Mouse (Mus musculus): ENCODE results near the gene Hipk2. TPM values are rescaled to one million over a fixed set of nuclear protein-coding genes. Genes with fewer than 3 reads are reported as not detected.

Hipk2 gene
- polyA plus RNA-seq, 1 experiment from 2014 or later, result 46.9 TPM

GRCm38 (mm10) chr6:38840380-38840779 lies 35.6 kb downstream of the Hipk2 start:
- ATAC-seq, result no peak
- Histone ChIP-seq H3K9ac (replicated peaks) (no peak overlapping the region), H3K27me3 (no peaks in the 10 kb centered on the region), H3K9me3 (no peaks in the 10 kb centered on the region), H3K4me3 (replicated peaks) (no peak overlapping the region), H3K4me1 (replicated peaks) (peaks cover 43% of the 10 kb centered on the region), H3K4me2 (replicated peaks) (no peak overlapping the region), H3K36me3 (0 out of 2 replicates have a peak, but pooled peaks cover 2% of the 10 kb centered on the region), H3K27ac (no peak overlapping the region)
- 82% methylated on average over 2 of the region's 2 CpGs for WGBS

DNA sequence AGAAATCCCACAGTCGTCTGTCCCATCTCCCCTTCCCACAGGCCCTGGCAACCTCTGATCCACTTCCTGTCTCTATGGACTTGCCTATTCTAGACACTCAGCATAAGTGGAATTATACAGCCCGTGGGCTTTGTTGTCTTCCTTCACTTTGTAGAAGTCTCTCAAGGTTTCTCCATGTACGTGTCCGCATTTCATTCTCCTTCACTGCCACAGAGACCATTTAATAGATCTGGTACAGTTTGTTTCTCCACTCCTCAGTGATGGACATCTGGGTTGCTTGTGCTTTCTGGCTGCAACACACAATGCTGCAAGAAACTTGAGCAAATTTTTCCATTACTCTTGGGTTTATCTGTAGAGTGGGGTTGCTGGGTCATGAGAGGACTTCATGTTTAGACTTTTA lies 36.1 kb downstream of the Hipk2 start:
- Histone ChIP-seq H3K36me3 (0 out of 2 replicates have a peak, but pooled peaks cover 2% of the 10 kb centered on the region), H3K27ac (no peak overlapping the region), H3K4me3 (replicated peaks) (no peak overlapping the region), H3K4me1 (replicated peaks) (peaks cover 38% of the 10 kb centered on the region), H3K9me3 (no peaks in the 10 kb centered on the region), H3K4me2 (replicated peaks) (no peak overlapping the region), H3K9ac (replicated peaks) (no peak overlapping the region), H3K27me3 (no peaks in the 10 kb centered on the region)
- ATAC-seq, result no peak
- WGBS, result 56% methylated on average over 4 of the region's 4 CpGs

DNA sequence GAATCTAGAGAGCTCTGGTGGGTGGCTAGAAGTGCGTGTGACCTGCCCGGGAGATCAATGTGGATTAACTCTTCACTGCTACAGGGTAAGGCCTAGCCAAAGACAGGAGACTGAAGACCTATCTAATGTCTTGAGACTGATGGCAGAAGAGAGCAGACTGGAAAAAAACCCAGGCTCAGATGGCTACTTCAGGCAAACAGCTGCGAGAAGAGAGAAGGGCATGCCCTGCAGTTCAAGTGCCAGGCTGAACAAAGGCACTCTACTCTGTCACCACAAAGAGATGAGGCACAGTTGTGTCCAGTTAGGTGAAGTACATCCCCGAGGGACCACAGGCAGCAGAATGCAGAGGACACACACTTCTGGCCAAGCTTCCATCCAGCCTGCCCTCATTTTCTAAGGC lies 37.9 kb downstream of the Hipk2 start:
- no peak overlapping the region for H3K4me2 ChIP-seq (replicated peaks)
- H3K27me3 ChIP-seq, result no peaks in the 10 kb centered on the region
- no peak overlapping the region for H3K4me3 ChIP-seq (replicated peaks)
- H3K36me3 ChIP-seq, result 0 out of 2 replicates have a peak, but pooled peaks cover 2% of the 10 kb centered on the region
- H3K9ac ChIP-seq (replicated peaks), result no peak overlapping the region
- WGBS, result 68% methylated on average over 4 of the region's 4 CpGs
- no peaks in the 10 kb centered on the region for H3K9me3 ChIP-seq
- no peak for ATAC-seq
- peaks cover 42% of the 10 kb centered on the region for H3K4me1 ChIP-seq (replicated peaks)
- 0 out of 2 replicates have a peak overlapping the region, but pooled peaks have one; percentile 19 for H3K27ac ChIP-seq

DNA sequence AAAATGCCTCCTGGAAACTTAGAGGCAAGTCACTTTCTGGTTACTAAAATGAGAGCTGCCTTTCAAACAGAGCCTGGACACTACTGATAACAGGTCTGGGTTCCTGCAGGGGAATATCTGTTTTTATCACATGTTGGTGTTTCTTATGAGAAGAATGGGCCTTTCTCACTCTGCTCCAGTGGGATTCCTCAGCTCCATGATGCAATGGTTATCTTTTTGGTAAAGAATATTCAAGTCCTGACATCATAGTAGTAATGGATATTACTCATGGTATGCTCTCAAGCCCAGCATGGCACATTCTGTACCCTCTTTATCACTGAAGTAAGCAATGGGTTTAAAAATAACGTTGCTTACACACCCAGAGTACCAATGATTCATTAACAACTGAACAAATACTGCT lies 40.7 kb downstream of the Hipk2 start:
- Histone ChIP-seq H3K9me3 (no peaks in the 10 kb centered on the region), H3K27me3 (no peaks in the 10 kb centered on the region), H3K4me3 (replicated peaks) (no peak overlapping the region), H3K27ac (no peak overlapping the region), H3K9ac (replicated peaks) (no peak overlapping the region), H3K36me3 (0 out of 2 replicates have a peak, but pooled peaks cover 2% of the 10 kb centered on the region), H3K4me2 (replicated peaks) (no peak overlapping the region), H3K4me1 (replicated peaks) (peaks cover 31% of the 10 kb centered on the region)
- WGBS, result 82% methylated on average over 1 of the region's 1 CpGs
- no peak for ATAC-seq

DNA sequence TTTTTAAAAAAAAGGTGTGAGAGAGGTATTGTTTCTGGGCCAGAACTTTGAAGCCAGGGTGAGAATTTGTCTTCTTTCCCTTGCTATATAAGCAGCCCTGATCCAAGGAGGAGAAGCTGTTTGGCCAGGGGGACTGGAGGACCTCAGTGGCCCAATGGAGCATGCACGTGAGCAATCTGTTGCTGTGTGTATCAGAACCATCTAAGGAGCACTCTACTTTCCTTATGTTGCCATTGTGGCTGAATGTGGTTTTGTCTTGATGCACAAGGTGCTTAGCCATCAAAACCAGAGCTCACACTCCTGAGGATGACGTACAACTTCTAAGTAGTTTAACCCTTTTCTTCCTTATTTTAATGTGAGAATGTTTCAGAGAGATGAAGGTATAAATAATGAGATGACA lies 41.2 kb downstream of the Hipk2 start:
- Histone ChIP-seq H3K27ac (no peak overlapping the region), H3K9ac (replicated peaks) (no peak overlapping the region), H3K27me3 (no peaks in the 10 kb centered on the region), H3K4me1 (replicated peaks) (peaks cover 27% of the 10 kb centered on the region), H3K4me2 (replicated peaks) (no peak overlapping the region), H3K9me3 (no peaks in the 10 kb centered on the region), H3K4me3 (replicated peaks) (no peak overlapping the region), H3K36me3 (0 out of 2 replicates have a peak, but pooled peaks cover 2% of the 10 kb centered on the region)
- WGBS, result 88% methylated on average over 2 of the region's 2 CpGs
- ATAC-seq, result no peak

GRCm38 (mm10) chr6:38833721-38834120 lies 42.2 kb downstream of the Hipk2 start:
- no peaks in the 10 kb centered on the region for H3K27me3 ChIP-seq
- H3K4me1 ChIP-seq (replicated peaks), result peaks cover 21% of the 10 kb centered on the region
- no peak for ATAC-seq
- no peaks in the 10 kb centered on the region for H3K9me3 ChIP-seq
- H3K4me2 ChIP-seq (replicated peaks), result no peak overlapping the region
- WGBS, result 96% methylated on average over 3 of the region's 3 CpGs
- no peak overlapping the region for H3K9ac ChIP-seq (replicated peaks)
- H3K4me3 ChIP-seq (replicated peaks), result no peak overlapping the region
- 0 out of 2 replicates have a peak, but pooled peaks cover 2% of the 10 kb centered on the region for H3K36me3 ChIP-seq
- no peak overlapping the region for H3K27ac ChIP-seq

GRCm38 (mm10) chr6:38829452-38829851 lies 46.5 kb downstream of the Hipk2 start:
- Histone ChIP-seq H3K27ac (no peak overlapping the region), H3K27me3 (no peaks in the 10 kb centered on the region), H3K4me2 (replicated peaks) (no peak overlapping the region), H3K9ac (replicated peaks) (no peak overlapping the region), H3K4me1 (replicated peaks) (peaks cover 11% of the 10 kb centered on the region), H3K4me3 (replicated peaks) (no peak overlapping the region), H3K36me3 (no peaks in the 10 kb centered on the region; the same call in 1 of the 2 replicates), H3K9me3 (no peaks in the 10 kb centered on the region)
- 80% methylated on average over 3 of the region's 3 CpGs for WGBS
- no peak for ATAC-seq

- ATAC-seq, result no peak
- 90% methylated on average over 2 of the region's 2 CpGs for WGBS
These were observed 47.8 kb downstream of the Hipk2 start for GRCm38 (mm10) chr6:38828211-38828610.

GRCm38 (mm10) chr6:38827435-38827834 lies 48.5 kb downstream of the Hipk2 start:
- no peak overlapping the region for H3K9ac ChIP-seq (replicated peaks)
- no peak overlapping the region for H3K4me3 ChIP-seq (replicated peaks)
- H3K4me2 ChIP-seq (replicated peaks), result no peak overlapping the region
- no peaks in the 10 kb centered on the region for H3K27me3 ChIP-seq
- 0 out of 2 replicates have a peak, but pooled peaks cover under 1% of the 10 kb centered on the region for H3K4me1 ChIP-seq (replicated peaks)
- no peak for ATAC-seq
- H3K27ac ChIP-seq, result no peak overlapping the region
- no peaks in the 10 kb centered on the region for H3K9me3 ChIP-seq
- no peaks in the 10 kb centered on the region; the same call in 1 of the 2 replicates for H3K36me3 ChIP-seq
- 91% methylated on average over 5 of the region's 5 CpGs for WGBS

More at GRCm38 (mm10) chr6:38828211-38828610, 47.8 kb downstream of the Hipk2 start:
- Histone ChIP-seq H3K9ac (replicated peaks) (no peak overlapping the region), H3K27me3 (no peaks in the 10 kb centered on the region), H3K4me2 (replicated peaks) (no peak overlapping the region), H3K36me3 (no peaks in the 10 kb centered on the region; the same call in 1 of the 2 replicates), H3K9me3 (no peaks in the 10 kb centered on the region), H3K4me1 (replicated peaks) (peaks cover 8% of the 10 kb centered on the region), H3K4me3 (replicated peaks) (no peak overlapping the region), H3K27ac (no peak overlapping the region)

- H3K9ac ChIP-seq (replicated peaks), result no peak overlapping the region
- H3K4me1 ChIP-seq (replicated peaks), result no peaks in the 10 kb centered on the region
- 94% methylated on average over 3 of the region's 3 CpGs for WGBS
- H3K27ac ChIP-seq, result no peak overlapping the region
- no peak overlapping the region for H3K4me3 ChIP-seq (replicated peaks)
- no peak overlapping the region for H3K4me2 ChIP-seq (replicated peaks)
- ATAC-seq, result no peak
- H3K27me3 ChIP-seq, result no peaks in the 10 kb centered on the region
- no peaks in the 10 kb centered on the region for H3K9me3 ChIP-seq
- H3K36me3 ChIP-seq, result no peaks in the 10 kb centered on the region; the same call in 1 of the 2 replicates
These were observed 49.1 kb downstream of the Hipk2 start for GRCm38 (mm10) chr6:38826857-38827256.

DNA sequence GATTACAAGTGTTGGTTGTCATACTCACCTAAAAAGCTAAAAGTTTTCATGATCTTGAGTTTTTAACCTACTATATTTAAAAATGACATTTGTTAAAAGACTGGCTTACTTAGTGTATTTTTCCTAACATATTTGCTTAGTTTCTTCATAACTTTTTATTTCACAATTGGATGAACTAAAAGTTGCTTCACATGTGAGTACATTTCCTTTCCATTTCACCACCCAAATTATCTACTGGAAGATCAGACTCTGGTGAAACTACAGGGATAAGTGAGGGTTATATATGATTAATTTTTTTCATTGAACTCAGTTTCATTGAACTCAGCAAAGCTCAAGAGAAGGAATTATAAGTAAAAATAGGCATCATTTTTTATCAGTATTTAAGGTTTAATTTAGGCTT lies 50.1 kb downstream of the Hipk2 start:
- H3K27ac ChIP-seq, result no peak overlapping the region
- H3K4me2 ChIP-seq (replicated peaks), result no peak overlapping the region
- no peaks in the 10 kb centered on the region; the same call in 1 of the 2 replicates for H3K36me3 ChIP-seq
- no peaks in the 10 kb centered on the region for H3K9me3 ChIP-seq
- ATAC-seq, result no peak
- no peaks in the 10 kb centered on the region for H3K27me3 ChIP-seq
- H3K9ac ChIP-seq (replicated peaks), result no peak overlapping the region
- H3K4me1 ChIP-seq (replicated peaks), result no peaks in the 10 kb centered on the region
- H3K4me3 ChIP-seq (replicated peaks), result no peak overlapping the region

- Histone ChIP-seq H3K27ac (no peak overlapping the region), H3K36me3 (peaks cover 8% of the 10 kb centered on the region), H3K4me1 (replicated peaks) (no peaks in the 10 kb centered on the region), H3K27me3 (no peaks in the 10 kb centered on the region), H3K4me3 (replicated peaks) (no peak overlapping the region), H3K4me2 (replicated peaks) (no peak overlapping the region), H3K9me3 (no peaks in the 10 kb centered on the region), H3K9ac (replicated peaks) (no peak overlapping the region)
- no peak for ATAC-seq
These were observed 52.1 kb downstream of the Hipk2 start for GRCm38 (mm10) chr6:38823827-38824226.

GRCm38 (mm10) chr6:38823164-38823563 lies 52.8 kb downstream of the Hipk2 start:
- Histone ChIP-seq H3K4me2 (replicated peaks) (no peak overlapping the region), H3K27me3 (no peaks in the 10 kb centered on the region), H3K4me3 (replicated peaks) (no peak overlapping the region), H3K4me1 (replicated peaks) (no peaks in the 10 kb centered on the region), H3K27ac (no peak overlapping the region), H3K9ac (replicated peaks) (no peak overlapping the region), H3K36me3 (peaks cover 14% of the 10 kb centered on the region), H3K9me3 (no peaks in the 10 kb centered on the region)
- 94% methylated on average over 4 of the region's 4 CpGs for WGBS
- no peak for ATAC-seq

Measured in midbrain, embryonic 13.5 days (tissue).